Mouse (Mus musculus): ENCODE measurements around the gene Angptl2. TPM values are rescaled to one million over a fixed set of nuclear protein-coding genes. Genes with fewer than 3 reads are reported as not detected.

Gene Angptl2
- polyA plus RNA-seq, 1 experiment from 2014 or later = 18.5 TPM

GRCm38 (mm10) chr2:33282877-33283276, 67.0 kb downstream of the Angptl2 start:
- no peaks in the 10 kb centered on the region for H3K27me3 ChIP-seq
- H3K9ac ChIP-seq = no peak overlapping the region
- ATAC-seq (ENCODE audit: low FRiP score, low read depth) = peak; percentile 61; the same call in 1 of the 2 replicates
- H3K4me1 ChIP-seq (replicated peaks) = peaks cover 6% of the 10 kb centered on the region; the same call in 1 of the 2 replicates
- peaks cover 6% of the 10 kb centered on the region for H3K36me3 ChIP-seq
- no peak overlapping the region for H3K4me3 ChIP-seq
- 52% methylated on average over 4 of the region's 4 CpGs for WGBS
- peak overlapping the region; percentile 35; the same call in 1 of the 2 replicates for H3K27ac ChIP-seq (replicated peaks)
- no peak overlapping the region for H3K4me2 ChIP-seq
- peaks cover 3% of the 10 kb centered on the region; the same call in 1 of the 2 replicates for H3K9me3 ChIP-seq

- Histone ChIP-seq H3K4me2 (no peak overlapping the region), H3K4me1 (replicated peaks) (peaks cover 6% of the 10 kb centered on the region; the same call in 1 of the 2 replicates), H3K27ac (replicated peaks) (no peak overlapping the region), H3K9ac (no peak overlapping the region), H3K4me3 (no peak overlapping the region), H3K36me3 (peaks cover 8% of the 10 kb centered on the region), H3K9me3 (peaks cover 3% of the 10 kb centered on the region; the same call in 1 of the 2 replicates), H3K27me3 (no peaks in the 10 kb centered on the region)
- 73% methylated on average over 2 of the region's 2 CpGs for WGBS
- no peak for ATAC-seq (ENCODE audit: low FRiP score, low read depth)
These were observed 67.8 kb downstream of the Angptl2 start for GRCm38 (mm10) chr2:33283674-33284073.

- ATAC-seq (ENCODE audit: low FRiP score, low read depth) = no peak
- H3K36me3 ChIP-seq = peaks cover 16% of the 10 kb centered on the region
- no peak overlapping the region for H3K4me2 ChIP-seq
- H3K27me3 ChIP-seq = no peaks in the 10 kb centered on the region
- no peak overlapping the region for H3K27ac ChIP-seq (replicated peaks)
- H3K9me3 ChIP-seq = peaks cover 3% of the 10 kb centered on the region; the same call in 1 of the 2 replicates
- H3K4me1 ChIP-seq (replicated peaks) = no peaks in the 10 kb centered on the region
- no peak overlapping the region for H3K4me3 ChIP-seq
- WGBS = 88% methylated on average over 5 of the region's 5 CpGs
- H3K9ac ChIP-seq = no peak overlapping the region
These were observed 73.0 kb downstream of the Angptl2 start for GRCm38 (mm10) chr2:33288837-33289236.

GRCm38 (mm10) chr2:33290491-33290890, 74.6 kb downstream of the Angptl2 start:
- H3K27me3 ChIP-seq = no peaks in the 10 kb centered on the region
- H3K27ac ChIP-seq (replicated peaks) = no peak overlapping the region
- H3K4me2 ChIP-seq = no peak overlapping the region
- no peaks in the 10 kb centered on the region for H3K4me1 ChIP-seq (replicated peaks)
- peaks cover 16% of the 10 kb centered on the region for H3K36me3 ChIP-seq
- ATAC-seq (ENCODE audit: low FRiP score, low read depth) = no peak
- WGBS = 79% methylated on average over 8 of the region's 8 CpGs
- H3K9ac ChIP-seq = no peak overlapping the region
- peaks cover 3% of the 10 kb centered on the region; the same call in 1 of the 2 replicates for H3K9me3 ChIP-seq
- H3K4me3 ChIP-seq = no peak overlapping the region

DNA sequence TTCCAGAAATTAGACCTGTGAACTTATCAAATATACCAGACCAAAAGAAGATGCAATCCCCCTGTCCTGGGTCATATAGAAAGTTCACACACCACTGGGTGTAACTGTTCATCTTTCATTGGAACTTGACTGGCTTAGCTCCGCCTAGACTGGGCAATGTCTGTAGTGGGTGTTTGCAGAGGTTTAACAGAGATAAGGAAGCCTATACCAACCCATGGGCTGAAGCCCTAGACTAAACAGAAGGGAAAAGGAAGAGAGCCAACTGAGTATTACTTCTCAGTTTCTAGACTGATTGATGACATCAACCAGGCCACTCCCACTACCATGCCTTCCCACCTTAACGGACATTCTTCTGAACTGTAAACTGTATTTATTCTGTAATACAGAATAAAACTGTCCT, 76.2 kb downstream of the Angptl2 start:
- H3K27ac ChIP-seq (replicated peaks) = no peak overlapping the region
- peaks cover 3% of the 10 kb centered on the region; the same call in 1 of the 2 replicates for H3K9me3 ChIP-seq
- no peak overlapping the region for H3K4me3 ChIP-seq
- ATAC-seq (ENCODE audit: low FRiP score, low read depth) = no peak
- 87% methylated on average over 2 of the region's 2 CpGs for WGBS
- H3K4me1 ChIP-seq (replicated peaks) = no peaks in the 10 kb centered on the region
- no peak overlapping the region for H3K9ac ChIP-seq
- no peak overlapping the region for H3K4me2 ChIP-seq
- H3K36me3 ChIP-seq = peaks cover 24% of the 10 kb centered on the region
- H3K27me3 ChIP-seq = no peaks in the 10 kb centered on the region

DNA sequence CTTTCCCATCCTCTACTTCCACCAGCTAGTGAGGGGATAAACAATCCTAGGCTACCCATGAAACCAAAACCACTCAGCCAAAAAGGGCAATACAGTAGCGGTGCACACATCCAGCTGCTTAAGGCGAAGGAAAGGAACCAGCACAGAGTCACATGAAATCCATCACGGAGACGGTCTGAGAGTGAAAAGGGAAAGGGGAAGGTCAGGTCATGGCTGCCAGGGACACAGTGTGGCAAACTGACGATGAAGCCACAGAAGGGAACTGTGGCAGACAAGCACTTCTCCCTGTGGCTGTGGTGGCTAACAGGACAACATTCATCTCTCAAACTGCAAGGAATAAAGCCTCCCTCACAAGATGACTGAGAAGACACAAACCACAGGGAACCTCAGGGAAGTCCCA, 79.2 kb downstream of the Angptl2 start:
- WGBS = 88% methylated on average over 5 of the region's 5 CpGs
- no peak for ATAC-seq (ENCODE audit: low FRiP score, low read depth)
- no peaks in the 10 kb centered on the region for H3K27me3 ChIP-seq

More for the DNA sequence above, 79.2 kb downstream of the Angptl2 start:
- Histone ChIP-seq H3K9ac (no peak overlapping the region), H3K36me3 (peaks cover 16% of the 10 kb centered on the region; the same call in 1 of the 2 replicates), H3K4me3 (no peak overlapping the region), H3K9me3 (no peaks in the 10 kb centered on the region), H3K4me1 (replicated peaks) (peaks cover 1% of the 10 kb centered on the region; the same call in 1 of the 2 replicates), H3K4me2 (no peak overlapping the region), H3K27ac (replicated peaks) (no peak overlapping the region)

Other genes starting within 250 kb of the Angptl2 start
- 19.8 and 24.5 TPM in 2 replicates for gene Slc2a8, start 234.0 kb upstream of the Angptl2 start, polyA plus RNA-seq (2015; fragmentation: Nextera tagmentation; extraction: Ambion mirVana)
- 56.7 and 57.1 TPM in 2 replicates for gene Garnl3, start 84.4 kb upstream of the Angptl2 start, polyA plus RNA-seq (2015; fragmentation: Nextera tagmentation; extraction: Ambion mirVana)
- gene Ralgps1, start 155.4 kb downstream of the Angptl2 start, polyA plus RNA-seq (2015; fragmentation: Nextera tagmentation; extraction: Ambion mirVana) = 37.2 and 42.8 TPM in 2 replicates
- 8.3 and 8.5 TPM in 2 replicates for gene Zbtb34, start 215.3 kb downstream of the Angptl2 start, polyA plus RNA-seq (2015; fragmentation: Nextera tagmentation; extraction: Ambion mirVana)